Mouse (Mus musculus) adrenal gland, adult 8-10 months (tissue): ENCODE measurements at regions not wholly inside any gene's neighbourhood (a gene's known extent, or its start where the extent isn't known, plus 50 kb on each side); places are given as distances from the start of the nearest gene placed in this dataset.
"Not testable (repeated sequence)": the region's sequence is repeated elsewhere in the genome, so short reads cannot be mapped to it uniquely, and the experiment has no call there.

Experiments
- DNase-seq: peaks from one replicate; pipeline ENCODE4 v3.0.0; 2022

DNA sequence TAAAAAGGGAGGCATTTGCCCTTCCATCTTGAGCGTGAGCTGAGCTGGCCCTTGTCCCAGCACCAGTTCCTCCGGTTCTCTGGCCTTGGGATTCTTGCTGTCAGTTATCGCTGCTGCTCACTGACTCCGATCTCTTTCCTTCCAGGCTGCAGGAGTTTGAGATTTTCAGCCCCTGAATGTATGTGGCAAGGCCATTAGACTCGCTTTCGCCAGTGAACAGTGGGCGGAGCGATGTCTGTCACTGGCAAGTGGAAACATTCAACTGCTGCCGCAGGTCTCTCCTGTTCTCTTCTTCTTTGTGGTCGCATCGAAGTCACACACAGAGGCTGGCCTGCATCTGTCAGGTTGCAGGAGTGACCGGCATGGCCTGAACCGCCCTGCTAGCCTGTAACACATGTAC lies 104.6 kb upstream of the Jarid2 start:
- DNase-seq: no peak

- no peak for DNase-seq
Measured at GRCm38 (mm10) chr13:44625792-44626191, 103.5 kb upstream of the Jarid2 start.

DNA sequence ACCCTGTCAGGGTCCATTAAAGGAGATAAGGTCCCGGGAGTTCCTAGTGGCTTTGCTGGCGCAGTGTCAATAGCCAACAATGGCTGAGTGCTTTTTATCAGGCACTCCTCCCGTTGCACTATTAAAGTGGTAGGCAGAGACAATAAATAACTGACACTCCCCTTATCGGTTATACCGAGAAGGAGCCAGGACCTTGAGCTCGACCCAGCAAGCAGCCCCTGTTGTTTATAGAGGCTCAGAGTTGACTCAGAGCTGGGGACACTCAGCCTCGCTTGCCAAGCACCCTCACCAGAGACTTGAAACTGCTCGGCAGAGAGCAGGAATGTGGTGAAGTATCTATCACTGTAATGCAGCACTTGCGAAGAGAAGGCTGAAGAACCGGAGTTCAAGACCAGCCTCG lies 102.5 kb upstream of the Jarid2 start:
- DNase-seq: peak; percentile 58

DNA sequence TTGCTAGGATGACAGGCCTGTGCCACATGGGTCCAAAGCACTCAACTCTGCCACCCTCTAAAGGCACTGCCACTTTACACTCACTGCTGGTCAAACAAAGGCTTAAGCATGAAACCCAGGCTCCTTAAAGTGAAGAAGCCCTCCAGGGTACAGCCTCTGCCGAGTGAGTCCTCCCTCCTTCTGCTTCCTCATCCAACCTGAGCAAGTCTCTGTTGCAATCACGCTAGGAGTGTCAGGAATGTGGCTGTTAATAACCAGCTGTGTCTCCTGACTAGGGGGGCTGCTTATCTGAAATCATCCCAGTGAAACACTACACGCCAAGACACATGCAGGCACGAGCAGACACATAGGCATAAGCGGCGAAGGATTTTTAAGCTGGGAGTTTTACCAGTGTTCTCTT lies 99.2 kb upstream of the Jarid2 start:
- no peak for DNase-seq

GRCm38 (mm10) chr13:44634616-44635015 lies 94.7 kb upstream of the Jarid2 start:
- no peak for DNase-seq

GRCm38 (mm10) chr13:44635221-44636007 lies 93.9 kb upstream of the Jarid2 start:
- DNase-seq: no peak

- no peak for DNase-seq
Measured at GRCm38 (mm10) chr13:44636008-44636335, 93.3 kb upstream of the Jarid2 start.

DNA sequence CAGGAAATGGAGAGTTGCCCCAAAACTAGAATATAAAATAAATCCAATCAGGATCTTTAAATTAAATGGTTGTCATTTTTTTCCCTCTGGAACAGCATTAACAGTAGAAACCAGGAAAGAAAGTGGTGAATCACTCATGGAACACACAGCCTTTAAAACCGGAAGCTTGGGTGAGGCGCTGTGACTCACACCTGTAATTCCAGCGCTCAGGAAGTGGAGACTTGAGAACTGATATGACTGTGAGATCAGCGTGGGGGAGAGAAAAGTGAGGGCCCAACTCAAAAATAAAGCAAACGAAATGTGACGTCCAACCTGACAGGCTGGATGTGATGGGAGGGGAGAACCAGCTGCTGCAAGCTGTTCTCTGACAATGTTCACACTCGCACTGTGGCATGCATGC lies 86.9 kb upstream of the Jarid2 start:
- no peak for DNase-seq

GRCm38 (mm10) chr13:44650052-44650451 lies 79.2 kb upstream of the Jarid2 start:
- DNase-seq: no peak

GRCm38 (mm10) chr13:44651259-44652238 lies 77.7 kb upstream of the Jarid2 start:
- no peak for DNase-seq

DNA sequence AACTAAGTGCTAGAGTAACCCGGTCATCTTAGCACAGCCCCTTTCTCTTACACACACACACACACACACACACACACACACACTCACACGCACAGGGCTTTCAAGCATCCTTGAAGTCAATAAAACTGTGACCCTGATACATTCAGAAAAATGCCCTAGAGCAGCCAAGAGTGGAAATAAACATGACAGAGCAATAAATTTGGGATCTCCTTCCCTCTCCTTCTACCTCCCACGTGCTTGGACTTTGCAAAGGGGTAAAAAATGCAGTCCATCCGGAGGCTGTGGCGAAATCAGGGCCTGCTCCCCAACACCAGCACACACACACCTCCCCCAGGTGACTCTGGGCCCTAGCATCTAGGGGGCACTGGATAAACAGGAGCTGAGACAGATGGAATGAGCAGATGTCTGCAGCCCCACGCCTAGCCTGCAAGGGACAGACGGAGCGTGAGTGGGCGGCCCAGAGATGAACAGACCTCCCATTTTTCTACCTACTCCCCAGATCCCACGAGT lies 71.3 kb upstream of the Jarid2 start:
- DNase-seq: peak; percentile 41

GRCm38 (mm10) chr13:44659861-44660260 lies 69.4 kb upstream of the Jarid2 start:
- DNase-seq: peak; percentile 82

DNA sequence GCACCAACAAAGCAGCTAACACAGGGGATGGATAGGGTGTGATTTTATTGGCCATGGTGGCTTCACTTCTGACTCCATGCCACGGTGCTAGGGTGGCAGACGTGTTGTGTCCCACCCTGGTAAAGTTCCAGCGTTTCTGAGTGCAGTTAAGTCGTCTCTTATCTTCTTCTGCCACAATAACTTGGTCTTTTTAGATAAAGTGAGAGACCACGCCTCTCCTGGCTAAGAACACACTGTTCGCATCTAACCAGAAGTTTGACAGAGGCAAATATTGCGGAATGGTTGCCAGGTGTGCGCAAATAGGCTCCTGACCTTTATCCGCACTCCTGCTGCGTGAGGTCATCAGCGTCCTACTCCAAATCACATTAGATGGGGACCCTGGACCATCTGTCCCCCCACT lies 66.2 kb upstream of the Jarid2 start:
- DNase-seq: no peak

GRCm38 (mm10) chr13:44663730-44664129 lies 65.5 kb upstream of the Jarid2 start:
- DNase-seq: no peak

DNA sequence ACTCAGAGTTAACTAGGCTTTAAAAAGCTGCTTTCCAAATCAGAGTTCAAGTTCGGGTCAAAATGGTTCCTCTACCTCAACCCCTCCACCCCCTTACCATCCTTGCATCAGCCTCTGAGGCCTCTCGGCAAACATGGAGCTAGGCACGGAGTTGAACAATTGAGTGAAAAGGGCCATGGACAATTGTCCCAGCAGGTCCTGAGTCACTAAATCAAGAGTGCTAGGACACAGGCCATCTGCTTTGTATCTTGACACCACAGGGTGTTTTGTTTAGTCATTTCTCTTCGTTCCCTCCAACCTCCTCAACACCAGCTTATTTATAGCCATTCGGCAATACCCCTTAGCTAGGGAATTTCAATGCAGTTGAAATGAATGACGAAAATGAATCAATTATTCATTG lies 59.5 kb upstream of the Jarid2 start:
- no peak for DNase-seq

- DNase-seq: no peak
Measured at GRCm38 (mm10) chr13:44673337-44673966, 55.8 kb upstream of the Jarid2 start.

GRCm38 (mm10) chr13:44673967-44674357 lies 55.3 kb upstream of the Jarid2 start:
- no peak for DNase-seq

DNA sequence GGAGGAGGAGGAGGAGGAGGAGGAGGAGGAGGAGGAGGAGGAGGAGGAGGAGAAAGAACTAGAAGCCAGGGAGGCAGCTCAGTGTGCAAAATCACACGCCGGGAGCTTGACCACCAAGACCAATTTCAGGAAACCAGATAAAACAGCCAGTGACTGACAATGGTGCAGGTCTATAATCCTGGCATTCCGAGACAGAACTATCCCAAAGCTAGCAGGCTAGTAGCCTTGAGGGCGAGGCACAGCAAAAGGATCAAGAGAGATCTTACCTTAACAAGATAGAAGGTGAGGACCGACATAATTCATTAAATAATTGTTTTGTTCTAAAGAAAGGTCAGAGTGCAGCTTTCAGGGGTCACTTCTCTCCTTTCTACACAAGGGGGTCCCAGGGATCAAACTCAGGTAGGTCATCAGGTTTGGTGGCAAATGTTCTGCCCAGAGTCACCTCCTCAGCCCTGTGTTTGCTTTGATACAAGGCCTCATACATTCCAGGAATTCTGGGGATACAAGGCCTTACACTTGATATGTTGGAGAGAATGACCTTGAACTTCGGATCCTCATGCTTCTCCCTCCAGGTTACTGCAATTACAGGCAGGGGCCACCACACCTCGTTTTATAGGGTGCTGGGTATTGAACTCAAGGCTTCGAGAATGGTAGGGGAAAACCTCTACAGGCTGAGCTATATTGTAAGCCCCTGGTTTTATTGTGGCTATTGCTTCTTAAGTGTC lies 54.2 kb upstream of the Jarid2 start:
- no peak for DNase-seq

DNA sequence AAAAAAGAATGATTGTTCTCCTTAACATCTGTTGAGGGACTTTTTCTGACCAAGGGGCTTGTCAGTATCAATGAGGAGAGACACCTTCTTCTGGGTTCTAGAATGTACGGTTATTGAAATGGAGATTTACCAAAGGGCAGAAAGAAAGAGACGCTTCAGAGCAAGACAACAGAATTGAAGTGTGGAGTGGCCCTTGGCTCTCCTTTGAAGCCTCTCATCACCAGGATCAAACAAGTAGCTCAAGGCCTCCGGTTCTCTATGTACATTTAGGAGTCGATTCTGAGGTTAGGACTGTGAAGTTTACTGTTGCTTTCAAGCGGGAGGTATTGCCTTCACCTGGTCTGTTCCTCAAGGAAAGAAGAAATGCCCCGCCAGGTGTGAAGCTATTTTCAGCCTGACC lies 53.2 kb upstream of the Jarid2 start:
- DNase-seq: no peak

DNA sequence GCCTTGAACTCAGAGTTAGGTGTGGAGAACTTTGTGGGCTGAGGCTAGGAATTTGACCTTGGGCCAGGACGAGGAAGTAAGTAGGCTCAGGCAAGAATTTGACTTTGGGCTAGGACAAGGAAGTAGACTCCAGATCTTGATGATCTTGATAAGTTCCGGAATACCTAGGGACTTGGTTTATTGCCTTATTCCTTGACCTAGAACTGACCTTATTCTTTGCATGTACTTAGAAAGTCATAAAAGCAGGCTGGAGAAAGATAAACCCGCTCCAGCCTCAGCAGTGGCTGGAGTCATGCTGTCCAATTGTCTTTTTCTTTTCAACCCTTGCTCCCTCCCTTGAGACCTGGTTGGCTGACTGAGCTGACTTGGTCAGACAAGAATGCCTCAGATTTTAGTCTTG lies 51.2 kb upstream of the Jarid2 start:
- DNase-seq: no peak

DNA sequence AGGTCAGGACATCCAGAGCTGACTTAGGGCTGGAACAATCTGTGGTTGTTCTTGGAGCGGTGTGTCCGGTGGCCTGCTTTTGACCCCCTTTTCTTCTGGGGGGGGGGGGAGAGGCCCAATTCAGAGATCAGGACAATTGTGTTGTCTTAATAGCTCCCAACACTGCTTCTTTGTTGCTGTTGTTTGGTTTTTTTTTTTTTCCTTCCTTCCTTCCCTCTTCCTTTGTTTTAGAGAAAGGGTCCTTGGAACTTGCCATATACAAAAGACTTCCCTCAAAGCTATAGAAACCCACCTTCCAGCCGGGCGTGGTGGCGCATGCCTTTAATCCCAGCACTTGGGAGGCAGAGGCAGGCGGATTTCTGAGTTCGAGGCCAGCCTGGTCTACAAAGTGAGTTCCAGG lies 49.8 kb upstream of the Jarid2 start:
- not testable (repeated sequence) for DNase-seq
